Mouse (Mus musculus) T-cell, adult 2 months (primary cell): ENCODE data around the gene Hyal2.
"Not testable (repeated sequence)": the region's sequence is repeated elsewhere in the genome, so short reads cannot be mapped to it uniquely, and the experiment has no call there.

Experiments used
- DNase-seq: peaks from one replicate; pipeline ENCODE4 v3.0.0; 2022; ENCODE audit warnings: low spot score

The Hyal2 gene

GRCm38 (mm10) chr9:107545602-107546001, 22.1 kb upstream of the Hyal2 start:
- DNase-seq = peak; percentile 72

- peak; percentile 77 for DNase-seq
Observed at GRCm38 (mm10) chr9:107547026-107547425, 20.7 kb upstream of the Hyal2 start, which contains the start of gene Zmynd10. Gene Zmynd10, plus strand, starts transcription at chr9:107547298.

DNA sequence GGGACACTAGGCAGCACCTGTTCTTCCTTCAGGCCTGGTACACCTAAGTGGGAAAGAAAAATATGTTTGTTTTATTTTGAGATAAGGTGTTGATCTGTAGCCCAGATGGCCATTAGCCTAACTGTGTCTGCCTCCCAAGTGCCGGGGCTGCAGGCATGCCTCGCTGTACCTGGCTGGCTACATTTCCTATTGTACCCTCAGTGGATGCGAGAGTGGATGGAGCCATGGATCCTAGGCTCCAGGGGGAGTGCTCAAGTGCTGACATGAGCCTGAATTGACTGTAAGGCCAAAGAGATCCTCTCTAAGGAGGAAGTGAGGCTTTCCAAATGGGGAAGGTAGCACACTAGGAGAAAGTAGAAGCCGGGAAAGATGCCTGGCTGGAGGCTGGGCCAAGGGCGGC, 19.8 kb upstream of the Hyal2 start:
- no peak for DNase-seq

GRCm38 (mm10) chr9:107548820-107549219, 18.9 kb upstream of the Hyal2 start:
- DNase-seq = no peak

DNA sequence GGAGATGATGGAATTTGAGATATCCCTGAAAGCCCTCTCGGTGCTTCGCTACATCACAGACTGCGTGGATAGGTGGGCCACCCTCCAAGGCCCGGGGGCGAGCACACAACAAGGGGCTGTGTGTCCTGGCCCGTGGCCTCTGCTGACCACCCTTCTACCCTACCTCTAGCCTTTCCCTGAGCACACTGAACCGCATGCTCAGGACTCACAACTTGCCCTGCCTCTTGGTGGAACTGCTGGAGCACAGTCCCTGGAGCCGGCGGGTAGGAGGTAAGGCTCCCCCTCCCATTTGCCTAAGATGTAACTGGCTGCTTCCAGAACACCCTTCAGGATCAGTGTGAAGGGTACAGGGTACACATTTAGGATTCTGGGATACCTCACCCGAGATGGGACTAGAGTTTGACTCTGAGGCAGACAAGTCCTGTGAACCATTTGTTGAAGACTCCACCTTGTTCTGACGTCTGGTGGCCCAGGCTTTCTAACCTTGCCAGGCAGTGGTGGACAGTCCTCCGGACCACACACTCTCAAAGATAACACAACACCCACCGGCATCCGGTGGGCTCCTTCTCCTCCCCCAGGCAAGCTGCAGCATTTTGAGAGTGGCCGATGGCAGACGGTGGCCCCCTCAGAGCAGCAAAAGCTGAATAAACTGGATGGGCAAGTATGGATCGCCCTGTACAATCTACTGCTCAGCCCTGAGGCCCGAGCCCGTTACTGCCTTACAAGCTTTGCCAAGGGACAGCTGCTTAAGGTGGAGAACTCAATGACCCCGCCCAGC, 18.3 kb upstream of the Hyal2 start:
- DNase-seq = no peak

DNA sequence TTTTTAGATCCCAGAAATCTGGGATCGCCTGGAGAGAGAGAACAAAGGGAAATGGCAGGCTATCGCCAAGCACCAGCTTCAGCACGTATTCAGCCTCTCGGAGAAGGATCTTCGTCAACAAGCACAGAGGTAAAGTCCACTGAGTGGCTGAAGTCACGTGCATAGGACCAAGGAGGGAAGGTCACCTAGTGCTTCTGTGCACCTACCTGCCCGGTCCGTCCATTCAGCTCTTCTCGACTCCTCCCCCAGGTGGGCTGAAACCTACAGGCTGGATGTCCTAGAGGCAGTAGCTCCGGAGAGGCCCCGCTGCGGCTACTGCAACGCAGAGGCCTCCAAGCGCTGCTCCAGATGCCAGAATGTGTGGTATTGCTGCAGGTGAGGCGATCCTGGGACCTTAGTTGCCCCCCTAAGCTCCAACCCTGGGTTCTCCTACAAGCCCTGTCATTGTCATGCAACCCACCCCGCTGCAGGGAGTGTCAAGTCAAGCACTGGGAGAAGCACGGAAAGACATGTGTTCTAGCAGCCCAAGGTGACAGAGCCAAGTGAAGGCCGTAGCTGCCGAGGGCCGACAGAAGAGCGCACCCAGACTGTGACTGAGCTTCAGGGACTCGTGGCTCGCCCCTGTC, 17.1 kb upstream of the Hyal2 start:
- no peak for DNase-seq

- DNase-seq = peak; percentile 91
Observed at GRCm38 (mm10) chr9:107551117-107551889, 16.4 kb upstream of the Hyal2 start, which contains the start of gene Rassf1. Gene Rassf1, plus strand, starts transcription at chr9:107551555.

- DNase-seq = no peak
Observed at GRCm38 (mm10) chr9:107551890-107552355, 15.8 kb upstream of the Hyal2 start.

DNA sequence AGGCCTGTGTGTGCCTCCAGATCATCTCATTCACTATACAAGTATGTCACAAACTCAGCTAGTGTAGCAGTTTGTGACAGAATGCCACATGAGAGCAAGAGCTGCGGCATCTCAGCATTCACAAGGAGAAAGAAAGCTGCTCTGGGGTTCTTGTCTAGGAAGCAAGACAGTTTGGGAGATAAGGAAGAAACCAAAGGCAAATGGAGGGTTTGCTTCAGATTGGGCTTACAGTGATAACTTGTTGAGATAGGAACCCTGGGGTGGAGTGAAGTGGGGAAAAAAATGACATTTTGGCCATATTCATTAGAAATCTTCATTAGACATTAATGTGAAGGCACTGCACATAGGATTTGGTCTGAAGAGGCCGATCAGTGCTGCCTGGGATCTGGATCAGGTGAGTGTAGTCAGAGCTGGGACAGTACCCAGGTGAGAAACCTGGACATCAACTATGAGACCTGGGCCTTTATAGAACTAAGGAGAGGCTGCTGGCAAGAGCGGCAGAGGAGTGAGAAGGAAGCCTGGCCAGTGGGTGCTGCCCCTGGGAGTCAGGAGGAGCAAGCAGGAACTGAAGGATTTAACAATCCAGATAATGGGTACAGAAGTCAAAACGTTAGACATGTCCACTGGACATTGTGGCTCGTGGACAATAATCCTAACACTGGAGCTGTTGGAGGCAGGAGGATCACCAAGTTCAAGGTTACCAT, 14.9 kb upstream of the Hyal2 start:
- DNase-seq = no peak

DNA sequence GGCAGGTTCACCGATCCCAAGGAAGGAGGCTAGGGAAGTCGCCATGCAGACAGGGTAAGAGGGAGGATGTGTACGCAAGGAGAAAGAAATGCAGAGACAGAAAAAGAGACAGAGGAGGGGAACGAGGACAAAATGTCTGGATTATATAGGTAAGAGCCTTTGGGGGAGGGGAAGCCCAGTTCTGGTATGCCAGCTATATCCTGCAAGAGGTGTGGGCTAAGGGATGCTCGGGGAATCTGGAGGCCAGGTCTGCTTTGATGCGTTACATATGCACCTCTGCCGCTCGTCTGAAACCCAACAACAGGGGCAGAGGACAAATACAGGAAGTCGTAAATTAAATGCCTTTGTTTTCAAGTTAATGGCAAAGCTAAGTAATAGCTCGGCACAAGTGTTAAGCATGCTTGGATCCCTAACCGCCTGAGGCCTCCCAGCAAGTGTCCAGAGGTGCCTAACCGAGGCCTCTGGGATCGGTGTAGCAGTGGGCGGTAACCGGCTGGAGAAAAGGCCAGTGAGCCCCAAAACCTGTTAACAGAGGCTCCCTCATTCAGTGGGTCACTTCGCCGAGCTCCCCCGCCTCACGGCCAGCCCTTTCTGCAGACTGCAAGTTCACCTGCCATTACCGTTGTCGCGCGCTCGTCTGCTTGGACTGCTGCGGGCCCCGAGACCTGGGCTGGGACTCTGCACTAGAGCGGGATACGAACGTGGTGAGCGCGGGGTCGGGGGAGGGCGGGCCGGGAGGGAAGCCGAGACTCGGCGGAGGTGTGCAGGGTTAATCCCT, 14.0 kb upstream of the Hyal2 start:
- peak; percentile 41 for DNase-seq

DNA sequence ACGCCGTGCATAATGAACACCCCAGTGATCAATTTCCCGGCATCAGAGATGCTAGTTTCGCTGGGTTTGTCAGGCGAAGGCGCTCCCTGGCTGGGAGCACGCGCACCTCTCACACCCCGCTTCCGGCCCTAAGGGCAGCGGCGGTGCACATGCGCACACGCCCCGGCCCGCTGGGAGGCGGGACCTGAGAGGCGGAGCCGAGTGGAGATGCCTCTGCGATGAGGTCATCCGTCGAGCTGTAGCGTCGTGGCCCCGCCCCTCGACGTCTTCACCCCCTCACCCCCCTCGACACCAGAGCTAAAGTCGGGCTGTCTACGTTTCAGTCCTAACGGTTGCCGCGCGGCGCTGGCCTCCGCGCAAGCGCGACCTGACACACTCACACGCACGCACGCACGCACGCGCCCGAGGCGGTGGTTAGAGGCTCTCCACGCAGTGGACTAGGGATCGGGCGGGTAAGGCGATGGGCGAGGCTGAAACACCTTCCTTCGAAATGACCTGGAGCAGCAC, 13.4 kb upstream of the Hyal2 start:
- peak; percentile 98 for DNase-seq

DNA sequence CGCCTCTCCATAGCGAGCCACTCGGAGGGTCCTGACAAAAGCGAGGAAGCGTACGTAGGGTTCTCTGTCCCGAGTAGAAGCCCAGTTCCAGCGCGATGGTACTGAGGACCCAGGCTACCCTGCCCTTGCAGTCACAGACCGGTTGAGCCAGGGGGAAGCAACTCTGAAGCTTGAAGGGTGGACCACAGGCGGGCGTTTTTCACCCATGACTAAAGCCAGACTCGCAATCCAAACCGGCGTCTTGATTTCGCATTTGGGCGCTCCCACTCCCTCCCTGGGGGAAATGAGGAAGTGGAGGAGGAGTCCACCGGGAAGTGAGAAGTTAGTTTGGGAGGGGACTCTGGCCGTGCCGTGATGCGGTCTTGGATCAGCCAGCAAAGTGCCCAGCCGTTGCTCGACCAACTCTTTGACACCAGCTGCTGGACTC, 12.7 kb upstream of the Hyal2 start:
- DNase-seq = no peak

DNA sequence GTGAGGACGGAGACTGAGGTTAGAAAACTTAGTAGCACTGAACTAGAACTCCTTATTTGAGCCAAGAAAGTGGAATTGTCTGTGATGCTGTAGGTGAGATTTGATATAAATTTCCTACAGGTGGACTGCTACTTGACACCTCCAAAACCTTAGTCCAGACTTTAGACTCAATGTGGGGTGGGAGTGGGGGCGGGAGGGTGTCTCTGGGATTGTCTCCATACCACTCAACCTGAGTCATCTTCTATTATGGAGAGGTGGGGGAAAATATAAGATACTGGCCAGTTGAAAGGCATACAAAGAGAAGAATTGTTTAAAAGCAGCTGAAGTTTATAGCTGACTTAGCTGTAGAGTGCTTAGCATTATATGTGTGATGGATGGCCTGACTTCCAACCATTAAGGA, 12.0 kb upstream of the Hyal2 start:
- no peak for DNase-seq

DNA sequence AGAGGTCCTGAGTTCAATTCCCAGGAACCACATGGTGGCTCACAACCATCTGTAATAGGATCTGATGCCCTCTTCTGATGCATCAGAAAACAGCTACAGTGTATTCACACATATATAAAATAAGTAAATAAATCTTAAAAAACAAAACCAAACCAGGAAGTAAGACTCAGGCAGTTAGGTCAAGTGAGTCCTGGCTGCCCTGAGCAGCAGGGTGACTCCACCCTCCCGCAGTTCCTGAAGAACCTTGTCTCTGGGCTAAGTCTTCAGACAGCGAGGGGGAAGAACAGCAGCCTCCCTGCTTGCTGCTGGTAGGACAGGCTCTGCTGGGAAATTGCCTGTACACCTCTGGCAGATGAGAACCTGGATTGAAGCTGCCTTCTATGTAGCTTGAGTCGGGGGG, 11.4 kb upstream of the Hyal2 start:
- DNase-seq = no peak

- peak; percentile 92 for DNase-seq
Observed at GRCm38 (mm10) chr9:107563029-107563581, 4.6 kb upstream of the Hyal2 start, which contains the start of gene Tusc2. Gene Tusc2, plus strand, starts transcription at chr9:107563255.

- not testable (repeated sequence) for DNase-seq
Observed at GRCm38 (mm10) chr9:107565556-107565955, 2.2 kb upstream of the Hyal2 start.

GRCm38 (mm10) chr9:107566041-107566709, 1.6 kb upstream of the Hyal2 start:
- DNase-seq = peak; percentile 53

GRCm38 (mm10) chr9:107566855-107567254, 890 bp upstream of the Hyal2 start:
- DNase-seq = no peak

DNA sequence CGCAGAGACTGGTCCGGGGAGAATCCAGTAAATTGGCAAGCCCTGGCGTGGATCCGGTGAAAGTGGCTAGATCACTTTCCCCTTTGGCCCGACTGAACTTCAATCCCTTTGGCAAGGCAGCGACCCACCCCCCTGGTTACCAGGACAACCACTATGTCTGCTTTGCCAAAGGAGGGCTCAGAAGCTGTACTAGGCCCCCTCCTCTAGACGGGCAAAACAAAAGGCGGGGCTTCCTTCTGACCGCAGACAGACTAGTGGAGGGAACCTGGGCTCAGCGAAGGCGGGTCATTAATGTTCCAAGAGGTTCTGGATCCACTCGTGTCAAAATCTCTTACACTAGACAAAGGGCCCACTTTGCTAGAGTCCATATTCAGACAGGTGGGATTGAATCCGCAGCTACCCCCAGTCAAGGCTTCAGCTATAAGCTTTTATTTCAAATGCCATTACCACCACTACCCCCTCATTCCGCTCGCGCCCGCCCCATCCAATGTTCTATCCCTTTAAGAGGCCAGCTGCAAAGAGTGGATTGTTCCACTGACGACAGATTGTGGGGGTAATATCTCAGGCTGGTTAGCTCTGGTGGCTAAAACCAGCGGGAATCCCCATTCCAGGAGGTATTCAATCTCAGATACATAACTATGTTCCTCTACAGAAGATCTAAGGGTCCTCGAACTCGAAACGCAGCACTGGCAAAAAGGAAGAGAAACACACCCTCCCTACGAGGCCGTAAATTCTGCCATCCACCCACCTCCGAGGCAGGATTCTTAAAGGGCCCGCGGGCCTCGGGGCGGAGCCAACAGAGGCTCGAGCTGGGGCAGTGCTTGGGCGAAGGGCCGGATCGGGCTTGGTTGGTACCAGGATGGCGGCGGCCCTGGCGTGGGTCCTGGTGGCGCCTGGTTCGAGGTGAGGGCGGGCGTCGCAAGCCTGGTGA, 851 bp downstream of the Hyal2 start:
- DNase-seq = peak; percentile 72
